ENCODE assay signal across 21 mouse cellular contexts in the genomic region with DNA sequence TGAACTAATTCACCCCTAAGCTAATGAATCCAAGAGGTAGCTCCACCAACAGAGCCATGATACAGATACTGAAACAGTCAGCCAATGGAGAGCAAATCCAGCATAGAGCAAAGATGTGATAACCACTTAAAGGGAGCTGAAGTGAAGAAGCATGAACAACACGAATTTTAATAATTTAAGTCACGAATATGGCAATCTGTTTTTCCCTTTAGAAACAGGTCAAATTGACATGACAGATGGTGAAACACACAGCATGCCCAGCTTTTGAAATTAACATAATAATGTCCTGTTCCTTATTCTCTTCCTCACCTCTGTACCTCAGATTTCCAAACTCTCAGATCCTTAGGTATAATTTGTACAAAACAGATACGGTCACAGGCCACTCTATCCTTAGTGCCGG.
A peak's percentile ranks its signal among the peaks of the same experiment; 100 is the strongest.
DNase-seq lines count a peak whose midpoint lies in the region; ATAC-seq and TF ChIP-seq lines count a peak whose summit lies in the region.
"Had no signal": no experiment of that assay in that cellular context is flagged by ENCODE, and none has a peak within 500 bp of the region (broad histone marks: within the 10 kb centered on the region; RNA-seq: fewer than 3 reads in every experiment).

No protein-coding gene starts in this region.

- H3K79me2 ChIP-seq in CH12.LX (replicated peaks; ENCODE audit: control insufficient read depth, extremely low read depth, insufficient read depth, poor library complexity, severe bottlenecking), result no peaks in the 10 kb centered on the region

- no peak for DNase-seq in forebrain, embryonic 11.5 days (ENCODE audit: low spot score)
- no peak for DNase-seq in midbrain, postnatal 0 days (ENCODE audit: low spot score)
- no peak for DNase-seq in CH12.LX (ENCODE audit: extremely low read depth)
- DNase-seq in brain, embryonic 14.5 days (ENCODE audit: low read depth), result peak; percentile 68
- DNase-seq: adrenal gland, adult 8-10 months; adrenal gland, postnatal 25 days; cerebellum, adult 18-20 months; cerebellum, adult 9-10 months; gastrocnemius, postnatal 25 days; heart, adult 18-20 months; heart, postnatal 14 days; heart, postnatal 4 days; kidney, adult 11 months had no signal

- H3K27ac ChIP-seq in forebrain, embryonic 15.5 days (replicated peaks), result peak overlapping the region; percentile 20; the same call in 1 of the 2 replicates
- H3K27ac ChIP-seq in forebrain, embryonic 11.5 days (ENCODE audit: low read depth, low read length), result no peak overlapping the region
- H3K27ac ChIP-seq in midbrain, embryonic 12.5 days (replicated peaks), result no peak overlapping the region
- no peak overlapping the region for H3K27ac ChIP-seq in midbrain, postnatal 0 days (ENCODE audit: low read depth, low read length)
- H3K27ac ChIP-seq in CH12.LX (ENCODE audit: insufficient read depth, low read depth), result no peak overlapping the region
- H3K27ac ChIP-seq: heart, embryonic 13.5 days; hindbrain, embryonic 12.5 days; hindbrain, embryonic 15.5 days; intestine, embryonic 15.5 days had no signal

- no peaks in the 10 kb centered on the region for H3K4me1 ChIP-seq in forebrain, embryonic 15.5 days
- no peaks in the 10 kb centered on the region for H3K4me1 ChIP-seq in forebrain, embryonic 11.5 days (replicated peaks; ENCODE audit: control insufficient read depth, insufficient read depth, low read length)
- H3K4me1 ChIP-seq in midbrain, embryonic 12.5 days, result no peaks in the 10 kb centered on the region
- no peaks in the 10 kb centered on the region for H3K4me1 ChIP-seq in midbrain, postnatal 0 days (ENCODE audit: insufficient read depth, low read length)
- H3K4me1 ChIP-seq in CH12.LX (ENCODE audit: control insufficient read depth in 1 of 2, insufficient read depth in 2 of 2), result no peaks in the 10 kb centered on the region
- H3K4me1 ChIP-seq: heart, embryonic 13.5 days; hindbrain, embryonic 12.5 days; hindbrain, embryonic 15.5 days; intestine, embryonic 15.5 days had no signal

- no peak overlapping the region for H3K4me2 ChIP-seq in forebrain, embryonic 15.5 days (replicated peaks)
- no peak overlapping the region for H3K4me2 ChIP-seq in forebrain, embryonic 11.5 days (ENCODE audit: low read depth, low read length, severe bottlenecking)
- no peak overlapping the region for H3K4me2 ChIP-seq in midbrain, embryonic 12.5 days (replicated peaks)
- no peak overlapping the region for H3K4me2 ChIP-seq in midbrain, postnatal 0 days (ENCODE audit: low read depth, low read length, poor library complexity, severe bottlenecking)
- H3K4me2 ChIP-seq in CH12.LX (ENCODE audit: insufficient read depth, low read depth, poor library complexity, severe bottlenecking), result 0 out of 2 replicates have a peak overlapping the region, but pooled peaks have one; percentile 5
- H3K4me2 ChIP-seq: heart, embryonic 13.5 days; hindbrain, embryonic 12.5 days; hindbrain, embryonic 15.5 days; intestine, embryonic 15.5 days had no signal

- no peak for TF ChIP-seq RAD21 in CH12.LX (IDR thresholded peaks at IDR 0.05; ENCODE audit: low read depth, low read length)

- no peak for TF ChIP-seq EP300 in CH12.LX (IDR thresholded peaks at IDR 0.05; ENCODE audit: low read length)

- ATAC-seq in forebrain, embryonic 15.5 days (replicated peaks), result 0 out of 2 replicates have a peak, but pooled peaks have one; percentile 55
- no peak for ATAC-seq in forebrain, embryonic 11.5 days (replicated peaks; ENCODE audit: low FRiP score)
- peak; percentile 66; the same call in 1 of the 2 replicates for ATAC-seq in midbrain, embryonic 12.5 days (ENCODE audit: low FRiP score, low read depth)
- ATAC-seq in midbrain, postnatal 0 days (ENCODE audit: low FRiP score), result no peak
- ATAC-seq: activated CD4-positive, CD25-positive, alpha-beta regulatory T cell, adult 4 months; CD4-positive, CD25-positive, alpha-beta regulatory T cell, adult 4 months; intestine, embryonic 15.5 days had no signal

- no peaks in the 10 kb centered on the region for H3K27me3 ChIP-seq in forebrain, embryonic 15.5 days
- no peaks in the 10 kb centered on the region for H3K27me3 ChIP-seq in forebrain, embryonic 11.5 days (ENCODE audit: control insufficient read depth, insufficient read depth, low read length)
- H3K27me3 ChIP-seq in midbrain, embryonic 12.5 days, result no peaks in the 10 kb centered on the region
- no peaks in the 10 kb centered on the region for H3K27me3 ChIP-seq in midbrain, postnatal 0 days (ENCODE audit: insufficient read depth, low read length)
- no peaks in the 10 kb centered on the region for H3K27me3 ChIP-seq in CH12.LX (replicated peaks)
- H3K27me3 ChIP-seq: heart, embryonic 13.5 days; hindbrain, embryonic 12.5 days; hindbrain, embryonic 15.5 days; intestine, embryonic 15.5 days had no signal

- dilution Hi-C loops in CH12.LX (cut with MboI; ENCODE audit: extremely low pct_ligation_motif_present, extremely low pct_unique_long_range_greater_than_20kb, low sequenced_read_pairs), result no loop called here

- no peak for TF ChIP-seq POLR2A in CH12.LX (IDR thresholded peaks at IDR 0.05; ENCODE audit: low read depth, low read length)
- no peak for TF ChIP-seq POLR2A in brain, embryonic 14.5 days (IDR thresholded peaks at IDR 0.05; ENCODE audit: borderline replicate concordance, extremely low read depth, insufficient read depth, insufficient read length, poor library complexity, severe bottlenecking)

- 39% methylated on average over 4 of the region's 4 CpGs for WGBS in forebrain, embryonic 15.5 days
- 76% methylated on average over 4 of the region's 4 CpGs for WGBS in forebrain, embryonic 11.5 days
- 58% methylated on average over 4 of the region's 4 CpGs for WGBS in midbrain, embryonic 12.5 days
- WGBS in midbrain, postnatal 0 days, result 36% methylated on average over 4 of the region's 4 CpGs

- no peak for TF ChIP-seq CTCF in midbrain, postnatal 0 days (IDR thresholded peaks at IDR 0.05)
- no peak for TF ChIP-seq CTCF in CH12.LX (conservative IDR thresholded peaks at IDR 0.05 in 1 of 2, IDR thresholded peaks at IDR 0.05 in 1 of 2; ENCODE audit: low read depth in 2 of 2, low read length in 2 of 2)
- TF ChIP-seq CTCF in brain, embryonic 14.5 days (IDR thresholded peaks at IDR 0.05; ENCODE audit: borderline replicate concordance, extremely low read depth, insufficient read depth, insufficient read length), result no peak

- no peak overlapping the region for H3K9ac ChIP-seq in forebrain, embryonic 15.5 days (replicated peaks)
- H3K9ac ChIP-seq in forebrain, embryonic 11.5 days (ENCODE audit: low read length), result no peak overlapping the region
- no peak overlapping the region for H3K9ac ChIP-seq in midbrain, embryonic 12.5 days (replicated peaks)
- H3K9ac ChIP-seq in midbrain, postnatal 0 days (replicated peaks; ENCODE audit: low read length, poor library complexity, severe bottlenecking), result no peak overlapping the region
- H3K9ac ChIP-seq in CH12.LX (ENCODE audit: insufficient read depth, low read depth), result no peak overlapping the region
- H3K9ac ChIP-seq: heart, embryonic 13.5 days; hindbrain, embryonic 12.5 days; hindbrain, embryonic 15.5 days; intestine, embryonic 15.5 days had no signal

- H3K4me3 ChIP-seq in forebrain, embryonic 15.5 days, result no peak overlapping the region
- no peak overlapping the region for H3K4me3 ChIP-seq in forebrain, embryonic 11.5 days (ENCODE audit: low read depth, low read length)
- no peak overlapping the region for H3K4me3 ChIP-seq in midbrain, embryonic 12.5 days
- no peak overlapping the region for H3K4me3 ChIP-seq in midbrain, postnatal 0 days (ENCODE audit: low read depth, low read length)
- H3K4me3 ChIP-seq in CH12.LX (replicated peaks in 1 of 3; ENCODE audit: low read depth in 2 of 3, low read length in 2 of 3, poor library complexity in 1 of 3), result no peak overlapping the region
- H3K4me3 ChIP-seq: heart, embryonic 13.5 days; hindbrain, embryonic 12.5 days; hindbrain, embryonic 15.5 days; intestine, embryonic 15.5 days had no signal

- H3K9me3 ChIP-seq in forebrain, embryonic 15.5 days, result no peaks in the 10 kb centered on the region
- no peaks in the 10 kb centered on the region for H3K9me3 ChIP-seq in forebrain, embryonic 11.5 days (ENCODE audit: control insufficient read depth, low read length)
- H3K9me3 ChIP-seq in midbrain, embryonic 12.5 days, result peaks cover 4% of the 10 kb centered on the region; the same call in 1 of the 2 replicates
- H3K9me3 ChIP-seq in midbrain, postnatal 0 days (ENCODE audit: low read length), result 0 out of 2 replicates have a peak, but pooled peaks cover 5% of the 10 kb centered on the region
- peaks cover 2% of the 10 kb centered on the region for H3K9me3 ChIP-seq in CH12.LX (replicated peaks; ENCODE audit: low read length)
- H3K9me3 ChIP-seq: hindbrain, embryonic 15.5 days; intestine, embryonic 15.5 days had no signal

- in situ Hi-C loops in CH12.LX (cut with MboI; ENCODE audit: low pct_ligation_motif_present, low pct_unique_long_range_greater_than_20kb, low sequenced_read_pairs), result no loop called here

- no peaks in the 10 kb centered on the region for H3K36me3 ChIP-seq in forebrain, embryonic 15.5 days
- H3K36me3 ChIP-seq in forebrain, embryonic 11.5 days (ENCODE audit: control insufficient read depth, insufficient read depth, low read length), result no peaks in the 10 kb centered on the region
- no peaks in the 10 kb centered on the region for H3K36me3 ChIP-seq in midbrain, embryonic 12.5 days
- H3K36me3 ChIP-seq in midbrain, postnatal 0 days (ENCODE audit: insufficient read depth, low read length), result no peaks in the 10 kb centered on the region
- H3K36me3 ChIP-seq in CH12.LX (replicated peaks in 1 of 2; ENCODE audit: control insufficient read depth in 1 of 2, insufficient read depth in 1 of 2, low read length in 1 of 2), result no peaks in the 10 kb centered on the region
- H3K36me3 ChIP-seq: heart, embryonic 13.5 days; hindbrain, embryonic 12.5 days; hindbrain, embryonic 15.5 days; intestine, embryonic 15.5 days had no signal

TF ChIP-seq in CH12.LX, 34 proteins besides CTCF, POLR2A, EP300 and RAD21:
- TF ChIP-seq PAX5 (IDR thresholded peaks at IDR 0.05; ENCODE audit: low read length) (no peak), MYC (IDR thresholded peaks at IDR 0.05; ENCODE audit: low read depth, low read length) (no peak), GABPA (IDR thresholded peaks at IDR 0.05; ENCODE audit: insufficient replicate concordance, low read depth, low read length) (no peak), SIN3A (IDR thresholded peaks at IDR 0.05; ENCODE audit: low read length) (no peak), RCOR1 (conservative IDR thresholded peaks at IDR 0.05; ENCODE audit: low read depth, low read length) (no peak), CHD2 (IDR thresholded peaks at IDR 0.05; ENCODE audit: low read length) (no peak), ELF1 (IDR thresholded peaks at IDR 0.05; ENCODE audit: low read depth, low read length) (no peak)

Comparison
In these comparisons a context has a peak if more than half of its experiments do, and no peak if none do; other contexts are left out.
1. ATAC-seq: peak in forebrain, embryonic 15.5 days (single experiment) and midbrain, embryonic 12.5 days (single experiment); none in forebrain, embryonic 11.5 days (single experiment) and midbrain, postnatal 0 days (single experiment).